Mouse (Mus musculus): Measurements from ENCODE around the gene S100a14.

S100a14 gene

DNA sequence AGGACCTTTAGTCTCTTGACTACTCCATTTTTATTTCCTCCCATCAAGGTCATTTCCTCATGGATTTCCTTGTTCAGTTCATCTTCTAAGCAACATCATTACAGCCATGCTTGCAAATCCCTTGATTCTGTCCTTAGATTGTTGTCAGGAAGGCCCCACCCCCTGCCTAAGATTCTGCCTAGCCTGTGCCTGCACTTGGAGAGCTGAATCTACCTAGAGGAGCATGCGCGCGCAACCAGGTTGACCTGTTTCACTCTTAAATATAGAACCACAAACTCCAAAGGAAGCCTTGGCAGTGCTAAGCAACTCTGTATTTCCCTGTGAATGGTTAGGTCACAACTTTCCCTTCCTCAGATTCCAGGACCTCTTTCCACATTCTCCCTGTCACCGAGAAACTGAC is 8.9 kb upstream of the S100a14 start:
- no peak for DNase-seq (ENCODE audit: low read depth, low spot score)

DNA sequence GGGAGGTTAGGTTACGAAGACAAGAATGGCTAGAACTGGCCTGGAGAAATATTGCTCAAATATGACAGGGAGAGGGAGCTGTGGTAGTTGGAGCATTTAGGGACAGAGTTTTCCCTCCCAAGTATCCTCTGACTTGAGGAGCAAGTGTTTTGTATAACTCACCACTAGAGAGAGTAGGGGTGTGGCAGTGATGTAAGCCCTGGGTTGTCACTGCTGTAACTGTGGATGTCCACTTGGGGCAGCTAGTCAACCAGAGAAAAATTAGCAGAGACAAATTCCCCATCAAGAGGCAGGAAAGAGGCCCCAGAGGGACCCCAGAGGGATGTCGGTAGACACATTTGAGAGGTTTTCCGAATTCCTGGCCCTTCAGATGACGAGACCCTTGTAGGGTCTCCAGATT is 1.2 kb upstream of the S100a14 start:
- DNase-seq (ENCODE audit: low read depth, low spot score) = peak; percentile 71

DNA sequence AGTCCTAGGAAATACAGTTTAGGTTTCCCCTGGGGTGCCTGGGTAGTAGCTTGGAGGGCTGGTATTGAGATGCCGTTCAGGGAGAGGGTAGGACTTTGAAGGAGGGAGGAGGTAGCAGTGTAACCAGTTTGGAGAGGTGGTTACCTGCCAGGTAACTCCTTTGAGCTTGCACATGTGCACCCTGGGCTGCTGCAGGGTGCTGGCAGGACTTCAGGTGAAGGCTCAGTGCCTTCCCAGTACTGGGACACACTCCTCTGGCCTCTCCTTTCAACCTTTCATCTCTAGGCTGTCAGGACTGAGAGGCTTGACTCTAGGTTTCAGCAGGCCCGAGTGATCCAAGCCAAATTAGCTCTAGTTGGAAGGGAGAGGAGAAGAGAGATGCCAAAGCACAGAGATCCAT is 580 bp upstream of the S100a14 start:
- DNase-seq (ENCODE audit: low read depth, low spot score) = no peak

DNA sequence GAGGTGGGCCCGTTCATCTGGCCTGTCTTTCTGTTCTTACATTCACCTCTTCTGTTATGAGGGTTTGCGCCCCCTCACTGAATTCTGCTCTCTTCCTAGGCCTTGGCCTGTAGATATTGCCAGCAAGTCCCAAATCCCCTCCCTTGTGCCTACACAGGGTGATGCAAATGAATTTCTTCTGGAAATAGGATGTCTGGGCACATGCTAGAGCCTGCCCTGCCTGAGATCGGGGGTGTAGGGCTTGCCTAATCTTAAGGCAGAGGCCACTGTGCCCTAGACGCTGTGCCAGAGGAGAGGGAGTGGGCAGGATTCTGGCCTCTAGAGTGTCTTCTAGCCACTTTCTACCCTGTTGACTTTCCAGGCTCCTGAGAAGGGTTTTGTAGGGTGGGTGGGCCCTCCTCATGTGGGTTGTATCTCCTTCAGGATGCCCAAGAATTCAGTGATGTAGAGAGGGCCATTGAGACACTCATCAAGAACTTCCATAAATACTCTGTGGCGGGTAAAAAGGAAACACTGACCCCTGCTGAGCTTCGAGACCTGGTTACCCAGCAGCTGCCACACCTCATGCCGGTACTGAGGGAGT is 726 bp downstream of the S100a14 start:
- DNase-seq (ENCODE audit: low read depth, low spot score) = no peak

DNA sequence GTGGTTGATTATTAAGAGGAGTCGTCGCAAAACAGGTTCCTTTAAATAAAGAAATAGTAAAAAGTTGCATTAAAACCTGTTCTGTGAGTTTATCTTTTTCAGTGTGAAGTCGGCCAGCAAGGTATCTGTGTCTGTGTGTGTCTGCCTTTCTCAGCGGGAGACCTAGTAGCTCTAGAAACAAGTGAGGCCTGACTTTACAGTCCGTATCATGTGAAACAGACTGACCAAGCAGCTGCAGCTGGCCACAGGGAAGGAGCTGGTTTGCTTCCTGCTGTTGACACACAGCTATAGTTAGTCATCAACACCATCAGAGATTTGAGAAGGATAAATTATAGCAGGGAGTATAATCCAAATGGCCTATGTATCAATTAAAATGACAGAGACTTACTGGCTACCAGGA is 5.1 kb downstream of the S100a14 start:
- DNase-seq (ENCODE audit: low read depth, low spot score) = no peak

DNA sequence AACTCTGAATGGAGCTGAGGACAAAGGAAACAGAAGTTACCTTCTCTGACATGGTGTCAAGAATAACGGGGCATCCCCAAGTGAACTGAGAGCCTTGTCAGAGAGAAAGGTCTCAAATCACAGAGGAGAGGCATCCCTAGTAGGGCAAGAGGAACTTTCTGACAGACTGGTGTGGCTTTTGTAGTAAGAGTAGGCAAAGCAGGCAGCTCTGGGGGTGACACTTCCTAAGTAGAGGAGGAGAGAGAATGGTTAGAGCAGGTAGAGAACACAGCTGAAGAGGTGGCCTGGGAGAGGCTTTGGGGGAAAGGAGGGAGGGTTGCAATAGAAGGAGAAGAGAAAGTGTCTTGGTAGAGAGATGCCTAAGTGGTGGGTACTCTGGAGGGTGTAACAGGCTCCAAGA is 8.8 kb downstream of the S100a14 start:
- DNase-seq (ENCODE audit: low read depth, low spot score) = no peak

DNA sequence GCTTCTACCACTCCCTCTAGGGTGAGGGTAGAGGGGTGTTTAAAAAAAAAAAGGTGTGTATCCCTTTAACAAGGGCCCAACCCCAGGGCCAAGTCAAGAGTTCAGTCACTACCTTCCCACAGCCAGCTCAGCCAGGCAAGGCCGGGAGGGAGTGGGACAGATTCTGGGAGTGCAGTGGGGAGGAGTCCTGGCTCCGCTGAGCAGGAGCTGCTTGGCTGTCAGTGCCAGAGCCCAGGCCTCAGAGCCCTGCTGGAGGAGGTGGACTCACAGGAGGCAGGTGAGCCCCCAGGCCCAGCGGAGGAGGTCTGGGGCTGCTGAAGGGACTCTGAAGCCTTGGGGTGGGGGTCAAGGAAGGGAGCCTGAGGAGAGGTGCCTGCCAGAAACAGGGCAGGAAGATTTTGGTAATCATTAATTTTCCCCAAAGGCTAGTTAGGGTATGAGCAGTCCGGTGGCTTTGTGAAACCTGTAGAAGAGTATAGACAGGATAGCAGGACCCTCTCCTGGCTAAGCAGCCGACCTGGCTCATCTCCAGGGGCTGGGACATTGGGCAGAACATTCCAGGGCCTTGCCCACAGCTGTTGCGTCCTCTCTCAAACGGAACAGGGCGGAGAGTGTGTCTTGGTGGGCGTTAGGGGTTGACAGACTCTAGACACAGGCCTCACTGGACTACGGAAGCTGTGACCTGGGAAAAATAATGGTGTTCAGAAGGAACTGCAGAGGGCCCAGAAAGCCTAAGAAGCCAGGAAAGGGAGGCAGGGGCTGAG is 10.7 kb downstream of the S100a14 start, which contains the start of gene S100a16:
TSS of gene S100a16 (plus strand) at position 114 of the 764 bp plus-strand sequence.
- DNase-seq (ENCODE audit: low read depth, low spot score) = no peak

DNA sequence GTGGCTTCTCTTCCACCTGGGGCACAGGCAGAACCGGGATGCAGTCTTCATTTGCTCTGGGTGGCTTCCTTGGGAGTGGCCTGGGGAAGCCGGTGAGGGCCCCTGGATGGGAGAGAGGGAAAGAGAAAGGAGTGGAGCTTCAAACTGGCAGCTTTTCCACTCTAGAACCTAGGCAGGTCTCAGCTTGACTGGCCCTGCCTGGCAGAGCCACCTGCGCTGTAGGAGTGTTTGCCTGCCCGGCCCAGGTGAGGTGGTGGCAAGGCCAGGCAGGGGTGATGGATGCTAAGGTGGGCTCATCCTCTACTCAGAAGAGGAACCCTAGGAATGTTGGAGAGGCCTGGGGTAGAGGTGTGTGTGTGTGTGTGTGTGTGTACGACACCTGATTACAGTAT is 11.2 kb downstream of the S100a14 start:
- DNase-seq (ENCODE audit: low read depth, low spot score) = no peak

DNA sequence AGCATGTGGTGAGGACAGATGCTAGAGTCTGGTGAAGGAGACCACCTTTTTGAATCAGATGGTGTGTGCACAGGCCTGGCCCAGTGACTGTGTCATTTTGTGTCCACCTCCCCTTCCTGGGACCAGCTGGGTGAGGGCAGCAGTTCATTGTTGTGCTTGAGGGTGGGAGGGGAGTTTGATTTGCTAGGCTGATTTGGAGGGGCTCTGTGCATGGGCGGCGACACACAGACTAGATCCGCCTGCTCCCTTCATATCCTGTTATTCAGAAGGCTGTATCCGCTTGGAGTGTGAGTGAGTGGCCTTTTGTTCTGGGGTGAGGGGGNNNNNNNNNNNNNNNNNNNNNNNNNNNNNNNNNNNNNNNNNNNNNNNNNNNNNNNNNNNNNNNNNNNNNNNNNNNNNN is 14.2 kb downstream of the S100a14 start:
- DNase-seq (ENCODE audit: low read depth, low spot score) = no peak

DNA sequence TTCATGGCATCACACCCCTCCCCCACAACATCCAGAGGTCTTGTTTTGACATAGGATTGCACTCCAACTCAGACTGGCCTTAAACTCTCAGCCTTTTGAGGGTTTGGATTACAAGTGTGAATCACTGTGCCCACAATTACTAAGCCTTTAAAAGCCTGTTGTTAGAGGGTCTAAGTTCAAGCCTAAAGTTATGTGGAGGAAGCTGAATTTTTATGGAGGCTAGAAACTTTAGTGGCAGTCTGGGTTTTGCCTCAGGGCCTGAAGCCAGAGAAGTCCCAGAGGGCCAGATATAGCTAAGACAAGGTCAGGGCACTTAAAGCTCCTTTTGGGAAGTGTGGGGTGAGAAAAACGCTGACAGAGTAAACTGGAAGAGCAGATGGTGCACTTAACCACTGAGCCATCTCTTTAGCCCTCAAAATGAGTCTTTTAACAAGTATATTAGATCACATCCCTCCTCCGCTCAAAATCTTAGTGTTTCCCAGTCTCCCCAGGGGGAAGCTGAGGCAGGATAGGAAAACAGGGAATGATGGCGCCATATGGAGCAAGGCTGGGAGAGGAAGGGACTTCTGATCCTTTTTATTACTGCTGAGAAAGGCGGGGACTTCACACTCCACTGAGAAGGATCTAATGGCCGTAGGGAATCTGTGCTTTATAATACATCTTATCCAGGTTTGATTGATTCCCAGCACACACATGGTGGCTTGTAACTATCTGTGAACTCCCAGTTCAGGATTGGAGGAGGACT is 23.2 kb downstream of the S100a14 start:
- no peak for DNase-seq (ENCODE audit: low read depth, low spot score)

DNA sequence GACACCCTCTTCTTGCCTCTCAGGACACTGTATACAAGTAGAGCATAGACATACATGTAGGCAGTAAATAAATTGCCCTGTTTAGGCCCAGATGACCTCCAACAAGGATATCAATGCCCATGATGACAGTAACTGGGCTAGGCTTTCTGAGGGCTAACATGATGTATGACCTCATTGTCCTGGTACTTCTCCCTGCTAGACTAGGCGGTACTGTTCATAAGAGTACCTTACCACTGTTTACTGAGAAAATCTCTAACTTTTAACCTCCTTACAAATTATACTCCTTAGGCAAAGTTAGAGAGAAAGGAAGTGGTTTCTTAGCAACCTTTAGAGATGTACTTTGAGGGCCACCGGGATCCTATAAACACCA is 23.8 kb downstream of the S100a14 start:
- no peak for DNase-seq (ENCODE audit: low read depth, low spot score)

DNA sequence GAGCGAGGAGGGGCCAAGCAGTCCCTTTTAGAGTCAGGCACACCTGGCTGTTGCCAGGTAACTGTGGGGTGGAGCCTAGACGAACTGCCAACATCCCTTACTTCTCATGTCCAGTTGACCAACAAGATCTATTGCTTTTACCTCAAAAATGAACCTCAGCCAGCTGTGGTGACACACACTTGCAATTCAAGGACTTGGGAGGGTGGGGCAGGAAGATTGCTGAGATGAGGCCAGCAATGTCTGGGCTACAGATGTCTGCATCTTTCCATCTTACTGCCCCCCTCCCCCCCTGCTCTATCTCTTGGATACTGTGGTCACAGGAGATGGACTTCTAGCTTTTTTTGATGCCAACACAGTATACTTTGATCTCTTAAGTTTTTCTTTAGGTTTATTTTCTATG is 25.6 kb downstream of the S100a14 start:
- no peak for DNase-seq (ENCODE audit: low read depth, low spot score)

DNA sequence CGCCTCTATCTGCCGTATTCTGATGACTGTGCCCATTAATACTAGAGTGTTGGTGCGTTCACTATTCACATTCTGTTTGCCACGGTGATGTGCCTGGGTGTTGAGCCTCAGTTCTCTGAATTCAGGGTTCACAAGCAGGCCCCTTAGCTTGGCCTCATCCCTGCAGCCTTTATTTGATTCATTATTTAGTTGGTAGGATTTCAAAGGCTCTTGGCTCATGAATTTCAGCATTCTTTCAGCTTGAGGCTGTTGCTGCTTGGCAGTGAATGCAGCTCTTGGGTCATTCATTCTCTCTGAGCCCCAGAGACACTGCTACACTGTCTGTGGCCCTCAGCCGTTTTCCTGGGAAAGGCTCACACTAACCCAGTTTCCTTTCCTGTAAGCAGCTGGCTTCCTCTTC is 29.3 kb downstream of the S100a14 start:
- no peak for DNase-seq (ENCODE audit: low read depth, low spot score)

DNA sequence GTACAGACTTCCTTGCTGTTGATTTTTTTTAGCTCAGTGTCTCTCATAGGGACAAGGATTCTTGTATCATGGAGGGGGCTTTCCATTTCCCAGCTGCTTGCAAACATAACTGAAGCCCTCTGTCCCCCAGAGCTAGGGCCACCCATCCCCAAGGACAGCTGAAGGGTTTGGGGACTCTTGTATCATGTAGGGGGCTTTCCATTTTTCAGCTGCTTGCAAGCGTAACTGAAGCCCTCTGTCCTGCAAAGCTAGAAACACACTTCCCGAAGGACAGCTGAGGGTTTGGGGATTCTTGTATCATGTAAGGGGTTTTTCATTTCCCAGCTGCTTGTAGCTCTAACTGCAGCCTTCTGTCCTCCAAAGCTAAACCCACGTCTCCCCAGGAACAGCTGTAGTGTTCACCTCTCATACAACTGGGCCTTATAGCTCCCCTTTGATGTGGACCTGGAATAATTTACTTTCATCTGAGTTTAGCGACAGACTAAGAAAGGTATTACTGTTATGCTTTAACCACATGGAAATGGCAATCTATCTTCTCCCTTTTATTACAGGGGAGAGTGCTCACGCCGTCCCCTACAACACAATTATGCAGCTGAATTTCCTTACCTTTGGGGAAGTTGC is 33.5 kb downstream of the S100a14 start, which contains the start of gene S100a3:
TSS of gene S100a3 (plus strand) at position 571 of the 621 bp plus-strand sequence.
- DNase-seq (ENCODE audit: low read depth, low spot score) = no peak

DNA sequence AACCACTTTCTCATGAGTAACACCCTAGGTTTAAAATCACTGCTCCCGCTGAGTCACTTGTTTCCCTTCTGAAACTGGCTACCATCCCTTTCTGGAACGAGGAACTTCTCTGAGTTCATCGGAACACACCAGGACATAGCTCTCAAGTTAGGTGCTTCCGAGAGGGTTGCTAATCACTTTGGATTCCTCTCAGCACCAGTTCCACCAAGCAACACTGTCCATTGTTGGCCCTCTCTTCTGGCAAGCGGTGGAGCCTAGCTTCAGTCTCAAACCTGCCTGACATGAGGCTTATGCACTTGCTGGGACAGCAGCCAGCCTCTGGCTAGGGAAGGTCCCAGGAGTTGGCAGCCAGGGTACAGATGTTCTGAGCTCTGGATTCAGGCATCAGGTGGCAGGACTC is 48.0 kb downstream of the S100a14 start:
- DNase-seq (ENCODE audit: low read depth, low spot score) = no peak

DNA sequence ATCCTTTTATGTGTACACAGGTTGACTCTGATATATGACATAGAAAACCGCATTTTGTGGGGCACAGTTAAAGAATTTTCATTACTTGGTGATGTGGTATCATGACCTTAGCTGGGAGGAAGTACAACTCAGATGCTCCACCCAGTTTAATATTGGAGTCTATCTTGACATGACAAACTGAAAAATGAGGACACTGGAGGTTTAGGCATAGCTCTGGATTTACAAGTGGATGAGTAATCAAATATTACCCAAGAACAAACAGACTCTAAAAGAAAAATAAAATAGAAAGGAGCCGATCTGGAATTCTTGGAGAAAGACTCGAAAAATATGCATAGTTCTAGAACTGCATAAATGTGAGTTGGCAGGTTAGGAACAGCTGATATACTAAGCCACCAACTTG is 48.7 kb downstream of the S100a14 start:
- no peak for DNase-seq (ENCODE audit: low read depth, low spot score)

DNA sequence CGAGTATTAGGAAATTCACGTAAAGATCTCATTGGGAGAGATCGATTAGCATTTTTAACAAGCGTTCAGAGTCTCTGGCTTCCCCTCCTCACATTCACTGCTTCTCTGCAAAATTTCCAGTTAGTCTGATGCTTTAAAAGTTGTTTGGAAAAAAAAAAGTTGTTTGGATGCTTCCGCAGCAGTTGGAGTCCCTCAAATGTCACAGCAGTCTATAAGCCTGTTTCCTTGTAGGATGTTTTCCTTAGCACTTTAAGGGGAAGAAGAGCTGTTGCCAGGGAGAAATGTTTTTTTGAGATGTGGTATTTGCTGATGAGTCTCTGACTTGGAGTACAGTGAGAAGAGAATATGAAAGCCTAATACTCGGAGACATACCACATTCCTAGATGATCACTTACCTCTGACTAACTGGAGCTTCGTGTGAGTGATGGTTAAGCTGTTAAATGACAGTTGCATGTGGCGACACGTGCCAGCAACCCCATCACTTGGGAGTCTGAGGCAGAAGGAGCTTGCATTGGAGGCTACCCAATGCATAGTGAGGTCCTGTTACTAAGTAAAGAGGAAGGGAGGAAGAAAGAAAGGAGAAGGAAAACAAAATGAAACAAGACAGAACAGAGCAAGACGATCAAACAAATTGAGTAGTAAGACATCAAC is 49.8 kb downstream of the S100a14 start:
- DNase-seq (ENCODE audit: low read depth, low spot score) = no peak
